Mouse (Mus musculus) lung, adult 2 months (tissue): Measurements from ENCODE around the gene Hsf2bp.

Experiments
- CTCF ChIP-seq: fragments of 200-500 bp; IDR thresholded peaks from 2 replicates; pipeline ENCODE4 v1.5.1; 2011; ENCODE audit warnings: mild to moderate bottlenecking, low read length, control low read depth; ENCODE audit not compliant: insufficient read depth
- POLR2A ChIP-seq: fragments of 200-500 bp; IDR thresholded peaks from 2 replicates; pipeline ENCODE4 v1.6.1; 2011; ENCODE audit warnings: low read depth, mild to moderate bottlenecking, control low read depth, low read length, borderline replicate concordance; ENCODE audit errors: extremely low read depth

DNA sequence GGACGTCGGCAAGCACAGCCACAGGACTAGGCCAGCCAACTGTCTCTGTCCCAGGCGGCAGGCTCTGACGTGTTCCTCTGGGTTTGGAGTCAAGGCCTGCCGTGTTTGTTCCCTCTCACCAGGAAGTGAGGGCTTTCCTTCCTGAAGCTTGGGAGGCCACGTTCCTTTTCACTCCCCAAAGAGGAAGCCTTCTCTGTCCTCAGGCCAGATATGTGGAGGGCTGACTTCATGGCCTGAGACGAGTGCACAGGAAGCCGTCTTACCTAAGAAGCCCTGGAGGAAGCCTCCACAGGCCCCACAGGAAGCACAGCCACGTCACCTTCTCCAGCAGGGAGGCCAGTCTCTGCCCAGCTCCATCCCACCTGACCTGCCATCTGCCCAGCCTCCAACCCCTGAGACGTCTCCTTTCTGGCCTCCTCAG is 130.3 kb downstream of the Hsf2bp start:
- no peak for TF ChIP-seq CTCF
- TF ChIP-seq POLR2A, result peak; percentile 81; the same call in 1 of the 2 replicates
